Mouse (Mus musculus): Measurements from ENCODE around the gene Gm3415.
"Not testable (repeated sequence)": the region's sequence is repeated elsewhere in the genome, so short reads cannot be mapped to it uniquely, and the experiment has no call there.

GRCm38 (mm10) chr5:146537347-146537746 lies 18.6 kb upstream of the Gm3415 start, which contains the start of gene Gm3409:
- not testable (repeated sequence) for TF ChIP-seq EP300 (optimal IDR thresholded peaks at IDR 0.05); CTCF (IDR thresholded peaks at IDR 0.05; ENCODE audit: low read depth)

Measured in stomach, postnatal 0 days (tissue).